ENCODE assay signal across 13 mouse cellular contexts in genomic region chr2:106790329-106790701, GRCm38 (mm10).
A peak's percentile ranks its signal among the peaks of the same experiment; 100 is the strongest.
DNase-seq lines count a peak whose midpoint lies in the region; ATAC-seq and TF ChIP-seq lines count a peak whose summit lies in the region.
"Had no signal": no experiment of that assay in that cellular context is flagged by ENCODE, and none has a peak within 500 bp of the region (broad histone marks: within the 10 kb centered on the region; RNA-seq: fewer than 3 reads in every experiment).

No protein-coding gene starts in this region.

- peak; percentile 84 for ATAC-seq in lung, embryonic 14.5 days (ENCODE audit: insufficient read depth)
- no peak for ATAC-seq in cerebellum, adult (ENCODE audit: insufficient number of reproducible peaks, low FRiP score, low TSS enrichment)

- no peak for TF ChIP-seq POLR2A in myocyte (IDR thresholded peaks at IDR 0.05; ENCODE audit: insufficient read length, low read depth)

- H3K36me3 ChIP-seq in lung, embryonic 14.5 days (ENCODE audit: insufficient read depth): no peaks in the 10 kb centered on the region
- H3K36me3 ChIP-seq in myocyte (ENCODE audit: control insufficient read depth, insufficient read depth): no peaks in the 10 kb centered on the region
- H3K36me3 ChIP-seq: hindbrain, embryonic 15.5 days had no signal

- peaks cover 17% of the 10 kb centered on the region for H3K4me1 ChIP-seq in lung, embryonic 14.5 days (ENCODE audit: insufficient read depth)

- H3ac ChIP-seq in myocyte (ENCODE audit: control insufficient read depth, insufficient read length): no peak overlapping the region

- TF ChIP-seq CTCF in lung, embryonic 14.5 days (IDR thresholded peaks at IDR 0.05; ENCODE audit: low read depth): no peak

- peak; percentile 92 for DNase-seq in lung, embryonic 14.5 days
- DNase-seq in lung, postnatal 14 days: no peak
- peak; percentile 64 for DNase-seq in kidney, adult 18-20 months
- peak; percentile 75 to 83 for DNase-seq in kidney, postnatal 36 days
- no peak for DNase-seq in right cerebral cortex, adult 2 months (ENCODE audit: low spot score in 2 of 2)
- DNase-seq: adrenal gland, adult 8-10 months; cerebellum, postnatal 10 days; gastrocnemius, postnatal 25 days; right cerebral cortex, postnatal 25 days; thymus, adult 18-20 months had no signal

- WGBS in lung, embryonic 14.5 days: 26% methylated on average over 3 of the region's 3 CpGs

- no peaks in the 10 kb centered on the region for H3K27me3 ChIP-seq in lung, embryonic 14.5 days (ENCODE audit: insufficient read depth, low read length)
- H3K27me3 ChIP-seq in myocyte (ENCODE audit: control insufficient read depth, insufficient read depth, insufficient read length): no peaks in the 10 kb centered on the region
- H3K27me3 ChIP-seq: hindbrain, embryonic 15.5 days had no signal

- no peaks in the 10 kb centered on the region for H3K9me3 ChIP-seq in lung, embryonic 14.5 days (ENCODE audit: low read depth, low read length)
- H3K9me3 ChIP-seq: hindbrain, embryonic 15.5 days had no signal

- H3K27ac ChIP-seq in lung, embryonic 14.5 days (ENCODE audit: low read depth): peak overlapping the region; percentile 90
- H3K27ac ChIP-seq: hindbrain, embryonic 15.5 days had no signal

- no peaks in the 10 kb centered on the region for H3K79me2 ChIP-seq in myocyte (ENCODE audit: control insufficient read depth, insufficient read depth)

- no peak overlapping the region for H3K9ac ChIP-seq in lung, embryonic 14.5 days
- H3K9ac ChIP-seq: hindbrain, embryonic 15.5 days had no signal

- H3K4me3 ChIP-seq in lung, embryonic 14.5 days (ENCODE audit: low read depth, low read length): no peak overlapping the region
- H3K4me3 ChIP-seq in myocyte: no peak overlapping the region
- H3K4me3 ChIP-seq: hindbrain, embryonic 15.5 days had no signal

- peak overlapping the region; percentile 15; the same call in 1 of the 2 replicates for H3K4me2 ChIP-seq in lung, embryonic 14.5 days
- H3K4me2 ChIP-seq in myocyte (ENCODE audit: low read depth): peak overlapping the region; percentile 45
- H3K4me2 ChIP-seq: hindbrain, embryonic 15.5 days had no signal

TF ChIP-seq in myocyte, 11 proteins besides CTCF, POLR2A, EP300 and RAD21:
- TF ChIP-seq USF1 (IDR thresholded peaks at IDR 0.05; ENCODE audit: low read depth) (no peak), SRF (IDR thresholded peaks at IDR 0.05; ENCODE audit: control insufficient read depth, insufficient read length, low read depth) (no peak), E2F4 (IDR thresholded peaks at IDR 0.05; ENCODE audit: insufficient read depth) (no peak), CEBPB (IDR thresholded peaks at IDR 0.05; ENCODE audit: insufficient read depth, poor library complexity, severe bottlenecking) (no peak), TCF12 (IDR thresholded peaks at IDR 0.05; ENCODE audit: insufficient read depth, poor library complexity, severe bottlenecking) (no peak), MYOG (IDR thresholded peaks at IDR 0.05; ENCODE audit: control insufficient read depth in 1 of 3, insufficient read depth in 1 of 3, insufficient read length in 2 of 3, low read depth in 2 of 3) (no peak), POLR2AphosphoS2 (IDR thresholded peaks at IDR 0.05; ENCODE audit: insufficient read length, low read depth) (no peak), TCF3 (IDR thresholded peaks at IDR 0.05; ENCODE audit: insufficient read length, low read depth) (no peak), MAX (IDR thresholded peaks at IDR 0.05; ENCODE audit: low read depth) (no peak), MYOD1 (IDR thresholded peaks at IDR 0.05; ENCODE audit: control insufficient read depth in 1 of 3, insufficient read length in 2 of 3, low read depth in 2 of 3) (no peak), REST (IDR thresholded peaks at IDR 0.05; ENCODE audit: insufficient read depth, insufficient read length) (no peak)

Comparison
In these comparisons a context has a peak if more than half of its experiments do, and no peak if none do; other contexts are left out.
1. DNase-seq: peak in lung, embryonic 14.5 days (single experiment), kidney, adult 18-20 months (single experiment) and kidney, postnatal 36 days (2 of 2); none in lung, postnatal 14 days (single experiment) and right cerebral cortex, adult 2 months (0 of 2).